In genomic region chr4:48924576-48925459, GRCm38 (mm10) we compare ENCODE assay signal across 10 mouse cellular contexts.
DNase-seq lines count a peak whose midpoint lies in the region; ATAC-seq and TF ChIP-seq lines count a peak whose summit lies in the region.
"Had no signal": no experiment of that assay in that cellular context is flagged by ENCODE, and none has a peak within 500 bp of the region (broad histone marks: within the 10 kb centered on the region; RNA-seq: fewer than 3 reads in every experiment).

No protein-coding gene starts in this region.

- TF ChIP-seq POLR2A in kidney, adult 2 months (IDR thresholded peaks at IDR 0.05; ENCODE audit: low read depth, low read length): no peak

- DNase-seq in hindbrain, embryonic 14.5 days (ENCODE audit: low spot score): peak; percentile 65
- DNase-seq in mesoderm, embryonic 11.5 days (ENCODE audit: low read depth, low spot score): peak; percentile 73
- peak; percentile 37 for DNase-seq in right cerebral cortex, postnatal 25 days
- no peak for DNase-seq in cerebellum, adult 8-10 months
- DNase-seq in kidney, adult 2 months: no peak
- DNase-seq: cerebellum, adult 9-11 months had no signal

- H3K4me3 ChIP-seq in forebrain, embryonic 13.5 days: no peak overlapping the region
- no peak overlapping the region for H3K4me3 ChIP-seq in hindbrain, embryonic 14.5 days (replicated peaks; ENCODE audit: low read length)
- H3K4me3 ChIP-seq in kidney, adult 2 months (ENCODE audit: insufficient read depth, low read depth, low read length): no peak overlapping the region
- H3K4me3 ChIP-seq: heart, embryonic 13.5 days had no signal

- H3K9ac ChIP-seq in forebrain, embryonic 13.5 days: no peak overlapping the region
- H3K9ac ChIP-seq in hindbrain, embryonic 14.5 days: no peak overlapping the region
- H3K9ac ChIP-seq: heart, embryonic 13.5 days had no signal

- TF ChIP-seq CTCF in kidney, adult 2 months (conservative IDR thresholded peaks at IDR 0.05; ENCODE audit: insufficient read depth, insufficient read length, low read depth, low read length): no peak

- H3K27me3 ChIP-seq in forebrain, embryonic 13.5 days: no peaks in the 10 kb centered on the region
- H3K27me3 ChIP-seq in hindbrain, embryonic 14.5 days (ENCODE audit: control insufficient read depth, insufficient read depth, low read length): no peaks in the 10 kb centered on the region
- no peaks in the 10 kb centered on the region for H3K27me3 ChIP-seq in kidney, adult 2 months (replicated peaks; ENCODE audit: control insufficient read depth, insufficient read depth, low read length)
- H3K27me3 ChIP-seq: heart, embryonic 13.5 days; Patski had no signal

- peak overlapping the region; percentile 1; the same call in 1 of the 2 replicates for H3K27ac ChIP-seq in forebrain, embryonic 13.5 days
- H3K27ac ChIP-seq in hindbrain, embryonic 14.5 days: no peak overlapping the region
- no peak overlapping the region for H3K27ac ChIP-seq in kidney, adult 2 months (ENCODE audit: insufficient read depth, low read depth, low read length)
- H3K27ac ChIP-seq: heart, embryonic 13.5 days had no signal

- H3K4me2 ChIP-seq in forebrain, embryonic 13.5 days: no peak overlapping the region
- no peak overlapping the region for H3K4me2 ChIP-seq in hindbrain, embryonic 14.5 days (replicated peaks)
- H3K4me2 ChIP-seq: heart, embryonic 13.5 days had no signal

- 39% methylated on average over 4 of the region's 4 CpGs for WGBS in forebrain, embryonic 13.5 days
- 43% methylated on average over 4 of the region's 4 CpGs for WGBS in hindbrain, embryonic 14.5 days
- WGBS in kidney, adult 2 months: 80% methylated on average over 4 of the region's 4 CpGs

- peaks cover 14% of the 10 kb centered on the region for H3K4me1 ChIP-seq in forebrain, embryonic 13.5 days
- H3K4me1 ChIP-seq in hindbrain, embryonic 14.5 days (replicated peaks; ENCODE audit: control insufficient read depth, insufficient read depth, low read length): 0 out of 2 replicates have a peak, but pooled peaks cover 6% of the 10 kb centered on the region
- H3K4me1 ChIP-seq in kidney, adult 2 months (ENCODE audit: control insufficient read depth, insufficient read depth, low read length): no peaks in the 10 kb centered on the region

- peak; percentile 95 for ATAC-seq in forebrain, embryonic 13.5 days
- peak; percentile 88; the same call in 1 of the 2 replicates for ATAC-seq in hindbrain, embryonic 14.5 days (ENCODE audit: low FRiP score)
- ATAC-seq in megakaryocyte-erythroid progenitor cell, adult 5-6 weeks (replicated peaks; ENCODE audit: low FRiP score, low TSS enrichment, poor library complexity, severe bottlenecking): no peak
- ATAC-seq: Patski had no signal

- no peaks in the 10 kb centered on the region for H3K36me3 ChIP-seq in forebrain, embryonic 13.5 days (ENCODE audit: poor library complexity, severe bottlenecking)
- no peaks in the 10 kb centered on the region for H3K36me3 ChIP-seq in hindbrain, embryonic 14.5 days (replicated peaks; ENCODE audit: control insufficient read depth, insufficient read depth)
- H3K36me3 ChIP-seq in kidney, adult 2 months (ENCODE audit: control insufficient read depth, insufficient read depth, low read length): no peaks in the 10 kb centered on the region
- H3K36me3 ChIP-seq: heart, embryonic 13.5 days had no signal

- H3K9me3 ChIP-seq in forebrain, embryonic 13.5 days (replicated peaks): no peaks in the 10 kb centered on the region
- H3K9me3 ChIP-seq in hindbrain, embryonic 14.5 days (ENCODE audit: control insufficient read depth, low read length): no peaks in the 10 kb centered on the region
- H3K9me3 ChIP-seq: heart, embryonic 13.5 days had no signal

Comparison
In these comparisons a context has a peak if more than half of its experiments do, and no peak if none do; other contexts are left out.
1. DNase-seq: peak in hindbrain, embryonic 14.5 days (single experiment), mesoderm, embryonic 11.5 days (single experiment) and right cerebral cortex, postnatal 25 days (single experiment); none in cerebellum, adult 8-10 months (single experiment) and kidney, adult 2 months (single experiment).